Mouse (Mus musculus) lung, postnatal 0 days (tissue): ENCODE measurements around the gene Bves. TPM values are rescaled to one million over a fixed set of nuclear protein-coding genes. Genes with fewer than 3 reads are reported as not detected.
A peak's percentile ranks its signal among the peaks of the same experiment; 100 is the strongest.

Experiments used
- ATAC-seq: fragments of 200-750 bp; cut with Nextera tagmentation; 2 replicates; pipeline ENCODE4 v1.8.0; 2017; ENCODE audit warnings: moderate library complexity
- DNase-seq: peaks from one replicate; pipeline ENCODE4 v3.0.0-alpha.2; 2016; ENCODE audit warnings: low spot score
- H3K27ac ChIP-seq: fragments of 300-500 bp; sonication (generic); 2 replicates; pipeline ENCODE4 v1.5.1; 2014; ENCODE audit warnings: antibody characterized with exemption, mild to moderate bottlenecking, low read length, mixed read lengths
- H3K27me3 ChIP-seq: fragments of 300-500 bp; sonication (generic); replicated peaks from 2 replicates; pipeline ENCODE4 v1.6.1; 2014; ENCODE audit warnings: low read length, mixed read lengths; ENCODE audit not compliant: insufficient read depth
- H3K36me3 ChIP-seq: fragments of 300-500 bp; sonication (generic); 2 replicates; pipeline ENCODE4 v1.6.1; 2014; ENCODE audit warnings: low read length, mixed read lengths; ENCODE audit not compliant: insufficient read depth
- H3K4me1 ChIP-seq: fragments of 300-500 bp; sonication (generic); 2 replicates; pipeline ENCODE4 v1.6.1; 2014; ENCODE audit warnings: antibody characterized with exemption, low read depth, low read length, mixed read lengths; ENCODE audit not compliant: insufficient read depth
- H3K4me2 ChIP-seq: fragments of 300-500 bp; sonication (generic); replicated peaks from 2 replicates; pipeline ENCODE4 v1.6.1; 2014; ENCODE audit warnings: low read depth, mild to moderate bottlenecking, low read length, moderate library complexity, mixed read lengths
- H3K4me3 ChIP-seq: fragments of 300-500 bp; sonication (generic); 2 replicates; pipeline ENCODE4 v1.5.1; 2014; ENCODE audit warnings: low read depth, low read length
- H3K9ac ChIP-seq: fragments of 300-500 bp; sonication (generic); replicated peaks from 2 replicates; pipeline ENCODE4 v1.6.1; 2014; ENCODE audit warnings: low read depth, mild to moderate bottlenecking
- H3K9me3 ChIP-seq: fragments of 300-500 bp; sonication (generic); 2 replicates; pipeline ENCODE4 v1.6.1; 2016; ENCODE audit warnings: low read length, mixed read lengths
- CTCF ChIP-seq: IDR thresholded peaks from 2 replicates; pipeline ENCODE4 v1.5.1; 2016; ENCODE audit warnings: antibody characterized with exemption, mild to moderate bottlenecking
- EP300 ChIP-seq: IDR thresholded peaks from 2 replicates; pipeline ENCODE4 v1.6.1; 2016; ENCODE audit warnings: antibody characterized with exemption, mild to moderate bottlenecking, control low read depth
- WGBS: fragments of 180-500 bp; shearing (Covaris S2); extraction: QIAGEN DNeasy Blood & Tissue Kit; methylation state at CpG from one replicate; pipeline ENCODE4 v1.1.7; 2014; 5-methylcytosine and 5-hydroxymethylcytosine counted together
- polyA plus RNA-seq: library from polyadenylated mRNA; unstranded; fragments of >200 nt; fragmentation: Nextera tagmentation; extraction: Ambion mirVana; gene quantifications from 2 replicates; pipeline ENCODE4 v1.2.1, GENCODE M21; 2015

The Bves gene
- polyA plus RNA-seq, 1 experiment from 2014 or later, result 0.47 TPM

DNA sequence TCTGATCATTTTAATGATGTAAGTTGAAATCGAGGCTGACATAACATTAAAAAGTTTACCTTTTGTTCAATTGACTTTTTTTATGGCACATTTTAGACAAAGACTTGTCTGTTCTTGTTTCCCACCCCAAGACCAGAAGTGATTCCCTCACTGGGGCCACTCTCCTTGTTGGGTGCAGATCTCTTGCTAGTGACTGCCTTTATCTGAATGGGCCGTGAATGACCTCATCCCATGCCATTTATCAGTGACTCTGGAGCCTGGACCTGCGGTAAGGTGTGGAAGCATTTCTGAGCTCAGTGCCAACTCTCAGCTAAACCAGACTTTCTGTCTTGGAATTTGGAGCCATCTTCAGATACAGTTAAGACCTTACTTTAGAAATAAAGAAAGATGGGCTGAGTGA lies 34.1 kb downstream of the Bves start:
- DNase-seq, result no peak
- Histone ChIP-seq H3K4me3 (no peak overlapping the region), H3K27ac (no peak overlapping the region), H3K9ac (no peak overlapping the region), H3K36me3 (no peaks in the 10 kb centered on the region), H3K4me1 (no peaks in the 10 kb centered on the region), H3K4me2 (no peak overlapping the region), H3K9me3 (no peaks in the 10 kb centered on the region), H3K27me3 (no peaks in the 10 kb centered on the region)
- ATAC-seq, result no peak
- WGBS, result 54% methylated on average over 3 of the region's 3 CpGs
- no peak for TF ChIP-seq EP300
- no peak for TF ChIP-seq CTCF

DNA sequence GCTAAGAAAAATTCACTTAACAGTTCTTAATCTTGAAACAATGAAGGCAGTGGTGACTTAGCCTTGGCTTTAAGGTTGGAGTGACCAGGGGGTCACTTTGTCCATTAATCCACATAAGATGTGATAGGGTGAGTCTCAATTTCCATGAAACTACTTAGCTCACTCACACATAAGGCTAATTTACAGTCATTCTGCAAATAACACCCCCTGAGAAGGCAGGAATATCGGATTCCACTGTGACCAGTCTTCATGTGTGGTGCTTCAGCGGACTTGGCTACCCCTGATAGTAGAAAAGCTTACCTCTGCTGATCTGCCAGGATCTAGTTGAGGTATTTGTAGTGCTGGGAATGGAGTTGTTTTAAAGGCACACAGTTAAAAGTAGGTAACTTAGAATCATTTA lies 35.0 kb downstream of the Bves start:
- Histone ChIP-seq H3K4me2 (no peak overlapping the region), H3K4me1 (no peaks in the 10 kb centered on the region), H3K4me3 (no peak overlapping the region), H3K27ac (no peak overlapping the region), H3K27me3 (no peaks in the 10 kb centered on the region), H3K9ac (no peak overlapping the region), H3K36me3 (no peaks in the 10 kb centered on the region), H3K9me3 (no peaks in the 10 kb centered on the region)
- ATAC-seq, result no peak
- WGBS, result 80% methylated on average over 2 of the region's 2 CpGs
- no peak for DNase-seq
- no peak for TF ChIP-seq CTCF
- no peak for TF ChIP-seq EP300

DNA sequence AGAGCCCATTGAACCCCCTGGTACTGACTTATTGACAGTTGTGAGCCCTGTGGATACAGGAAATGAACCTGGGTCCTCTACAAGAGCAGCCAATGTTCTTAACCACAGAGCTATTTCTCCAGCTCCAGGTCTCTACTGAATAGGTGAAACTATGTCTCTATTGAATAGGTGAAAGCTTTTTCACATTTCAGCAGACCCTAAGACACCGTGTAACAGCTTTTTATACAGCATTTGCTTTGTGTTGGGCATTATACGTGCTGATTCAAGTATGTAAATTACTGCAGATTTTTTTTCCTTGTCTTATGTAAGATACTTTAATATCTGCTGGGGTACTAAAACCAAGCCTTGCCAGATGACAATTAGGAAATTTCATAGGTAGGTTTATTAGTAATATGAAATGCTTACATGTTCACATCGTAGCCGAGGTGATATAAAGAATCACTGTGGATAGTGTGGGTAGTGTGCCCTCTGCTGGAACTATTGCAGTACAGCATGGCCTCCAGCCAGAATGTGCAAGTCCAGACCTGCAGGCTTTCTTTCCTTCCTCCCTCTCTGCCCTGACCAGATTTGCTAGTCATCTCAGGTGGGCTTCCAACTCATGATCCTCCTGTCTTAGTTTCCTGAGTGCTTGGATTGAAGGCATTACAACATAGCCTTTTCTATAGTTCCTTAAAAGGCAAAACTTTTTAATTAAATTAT lies 37.6 kb downstream of the Bves start:
- no peaks in the 10 kb centered on the region for H3K9me3 ChIP-seq
- H3K4me3 ChIP-seq, result no peak overlapping the region
- TF ChIP-seq EP300 (no peak), CTCF (peak; percentile 91)
- DNase-seq, result peak; percentile 84
- H3K27me3 ChIP-seq, result no peaks in the 10 kb centered on the region
- H3K9ac ChIP-seq, result no peak overlapping the region
- no peak overlapping the region for H3K4me2 ChIP-seq
- H3K27ac ChIP-seq, result no peak overlapping the region
- H3K36me3 ChIP-seq, result no peaks in the 10 kb centered on the region
- WGBS, result 43% methylated on average over 4 of the region's 4 CpGs
- ATAC-seq, result peak; percentile 47; the same call in 1 of the 2 replicates
- H3K4me1 ChIP-seq, result no peaks in the 10 kb centered on the region

DNA sequence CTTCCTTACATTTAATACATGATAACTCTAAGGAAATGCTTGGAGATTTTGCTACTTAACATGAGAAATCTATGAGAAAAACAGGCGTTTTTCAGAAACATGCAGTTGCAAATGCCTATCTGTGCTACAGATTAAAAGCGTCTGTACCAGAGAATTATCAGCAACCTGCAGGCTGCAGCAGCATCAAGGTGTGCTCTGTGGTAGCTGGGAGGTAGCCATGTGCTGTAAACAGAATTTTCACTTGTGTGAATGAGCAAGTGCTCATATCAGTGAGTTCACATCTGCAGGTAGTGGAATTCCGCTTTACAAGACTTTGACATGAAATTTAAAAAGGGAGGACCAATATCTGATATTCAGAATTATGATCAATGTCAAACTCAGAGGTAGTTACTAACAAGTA lies 42.7 kb downstream of the Bves start:
- DNase-seq (no peak), ATAC-seq (no peak)
- Histone ChIP-seq H3K9ac (no peak overlapping the region), H3K4me1 (no peaks in the 10 kb centered on the region), H3K36me3 (no peaks in the 10 kb centered on the region), H3K4me2 (no peak overlapping the region), H3K27me3 (no peaks in the 10 kb centered on the region), H3K27ac (no peak overlapping the region), H3K4me3 (no peak overlapping the region), H3K9me3 (no peaks in the 10 kb centered on the region)
- WGBS, result 75% methylated on average over 3 of the region's 3 CpGs
- TF ChIP-seq CTCF (no peak), EP300 (no peak)

DNA sequence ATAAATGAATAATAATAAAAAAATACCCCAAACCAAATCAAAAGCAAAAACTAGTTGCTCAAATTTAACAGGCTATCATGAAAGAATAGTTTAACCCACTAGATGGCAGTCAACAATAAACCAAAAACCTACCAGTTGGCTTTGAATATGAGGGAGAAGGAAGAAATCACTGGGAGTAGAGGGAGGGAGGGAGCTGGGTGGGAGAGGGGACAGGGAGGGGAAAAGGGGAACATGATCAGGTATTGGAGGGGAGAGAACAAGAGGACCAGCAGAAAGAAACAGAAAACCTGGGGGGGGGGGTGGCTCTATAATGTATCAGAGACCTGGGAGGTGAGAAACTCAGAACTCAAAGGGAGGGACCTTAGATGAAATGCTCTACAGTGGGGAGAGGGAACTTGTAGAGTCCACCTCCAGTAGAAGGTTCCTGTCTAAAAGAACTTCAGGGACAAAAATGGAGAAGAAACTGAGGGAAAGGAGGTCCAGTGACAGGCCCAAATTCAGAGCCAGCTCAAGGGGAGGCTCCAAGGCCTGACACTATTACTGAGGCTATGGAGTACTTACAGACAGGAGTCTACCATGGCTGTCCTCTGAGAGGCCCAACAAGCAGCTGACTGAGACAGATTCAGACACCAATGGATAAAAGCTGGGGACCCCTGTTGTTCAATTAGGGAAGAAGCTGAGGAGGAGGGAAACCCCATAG lies 46.5 kb downstream of the Bves start:
- H3K27me3 ChIP-seq, result no peaks in the 10 kb centered on the region
- H3K4me1 ChIP-seq, result no peaks in the 10 kb centered on the region
- no peak overlapping the region for H3K4me2 ChIP-seq
- H3K9me3 ChIP-seq, result no peaks in the 10 kb centered on the region
- no peak overlapping the region for H3K4me3 ChIP-seq
- no peak for ATAC-seq
- DNase-seq, result peak; percentile 32
- H3K27ac ChIP-seq, result no peak overlapping the region
- peak; percentile 41 for TF ChIP-seq CTCF
- no peak for TF ChIP-seq EP300
- H3K36me3 ChIP-seq, result no peaks in the 10 kb centered on the region
- H3K9ac ChIP-seq, result no peak overlapping the region

DNA sequence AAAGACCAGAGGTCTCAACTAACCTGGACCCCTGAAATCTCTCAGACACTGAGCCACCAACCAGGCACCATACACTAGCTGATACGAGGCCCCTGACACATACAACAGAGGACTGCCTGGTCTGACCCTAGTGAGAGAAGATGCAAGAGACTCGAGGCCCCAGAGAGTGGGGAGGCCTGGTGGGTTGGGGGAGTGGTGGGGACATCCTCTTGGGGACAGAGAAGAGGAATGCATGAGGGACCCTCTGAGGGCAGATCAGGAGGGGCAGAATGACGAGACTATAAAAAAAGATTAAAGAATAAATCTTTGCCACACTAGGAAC lies 47.0 kb downstream of the Bves start:
- WGBS, result 54% methylated on average over 3 of the region's 3 CpGs
- no peaks in the 10 kb centered on the region for H3K9me3 ChIP-seq

More for the DNA sequence above, 47.0 kb downstream of the Bves start:
- Histone ChIP-seq H3K4me1 (no peaks in the 10 kb centered on the region), H3K36me3 (no peaks in the 10 kb centered on the region), H3K9ac (no peak overlapping the region), H3K27ac (no peak overlapping the region), H3K27me3 (no peaks in the 10 kb centered on the region), H3K4me2 (no peak overlapping the region), H3K4me3 (no peak overlapping the region)
- ATAC-seq (no peak), DNase-seq (no peak)
- no peak for TF ChIP-seq EP300
- no peak for TF ChIP-seq CTCF
